Mouse (Mus musculus): ENCODE results near the gene Ptpra. TPM values are rescaled to one million over a fixed set of nuclear protein-coding genes. Genes with fewer than 3 reads are reported as not detected.

Gene Ptpra
- polyA plus RNA-seq (2016; fragmentation: Nextera tagmentation; extraction: Ambion mirVana): 81.1 and 82.7 TPM in 2 replicates

DNA sequence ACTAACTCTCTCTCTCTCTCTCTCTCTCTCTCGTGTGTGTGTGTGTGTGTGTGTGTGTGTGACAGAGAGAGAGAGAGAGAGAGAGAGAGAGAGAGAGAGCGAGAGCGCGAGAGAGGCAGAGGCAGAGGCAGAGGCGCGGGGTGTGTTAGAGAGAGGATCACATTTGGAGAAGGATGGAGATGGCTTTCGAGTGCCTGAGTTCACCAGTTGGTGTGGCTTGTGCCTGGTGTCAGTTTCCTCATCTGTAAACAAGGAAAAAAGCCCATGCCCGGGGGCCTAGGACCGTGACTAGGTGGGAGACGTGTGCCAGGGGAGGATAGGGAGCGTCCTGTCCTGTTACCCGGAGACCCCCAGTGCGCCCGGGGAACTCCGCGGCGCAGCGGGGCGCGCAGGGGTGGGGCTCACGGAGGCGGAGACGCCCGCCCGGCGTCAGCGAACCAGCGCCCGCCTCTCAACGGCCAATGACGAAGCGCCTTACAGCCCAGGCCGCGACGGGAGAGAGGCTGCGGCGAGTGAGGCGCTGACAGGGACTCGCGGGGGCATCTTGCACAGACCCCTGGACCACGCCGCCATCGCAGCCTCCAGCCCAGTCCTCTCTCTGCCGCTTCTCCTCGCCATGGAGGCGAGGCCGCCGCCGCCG is at the start of gene Ptpra:
Gene Ptpra, plus strand, starts transcription at position 485 of the 640 bp plus-strand sequence.
- under 1% methylated on average over 50 of the region's 50 CpGs for WGBS
- H3K27ac ChIP-seq (replicated peaks): peak within 1 kb of the TSS; percentile 92
- peak; percentile 94 for DNase-seq (ENCODE audit: low spot score)

GRCm38 (mm10) chr2:130401891-130402290 is 48.2 kb upstream of the Ptpra start:
- H3K36me3 ChIP-seq (replicated peaks): no peaks in the 10 kb centered on the region
- 83% methylated on average over 4 of the region's 4 CpGs for WGBS
- peaks cover 37% of the 10 kb centered on the region for H3K27me3 ChIP-seq (replicated peaks; ENCODE audit: low read depth, poor library complexity, severe bottlenecking)
- H3K27ac ChIP-seq (replicated peaks): no peak overlapping the region
- H3K4me1 ChIP-seq: peaks cover 30% of the 10 kb centered on the region
- no peak for DNase-seq (ENCODE audit: low spot score)
- H3K9me3 ChIP-seq: no peaks in the 10 kb centered on the region
- H3K4me3 ChIP-seq: no peak overlapping the region

More for the DNA sequence above, at the start of gene Ptpra:
- Histone ChIP-seq H3K36me3 (replicated peaks) (peaks cover 6% of the 10 kb centered on the region), H3K27me3 (replicated peaks; ENCODE audit: low read depth, poor library complexity, severe bottlenecking) (peaks cover 25% of the 10 kb centered on the region), H3K4me3 (peak within 1 kb of the TSS; percentile 95), H3K4me1 (peaks cover 28% of the 10 kb centered on the region), H3K9me3 (no peaks in the 10 kb centered on the region)

GRCm38 (mm10) chr2:130404939-130405338 is 45.1 kb upstream of the Ptpra start, which contains the start of the genes Gm28372 and 1700020A23Rik:
Gene Gm28372 (plus strand): TSS chr2:130405239.
Gene 1700020A23Rik (plus strand): TSS chr2:130405259.
- WGBS: 93% methylated on average over 1 of the region's 1 CpGs
- Histone ChIP-seq H3K4me3 (no peak within 1 kb of the TSS), H3K9me3 (no peaks in the 10 kb centered on the region), H3K36me3 (replicated peaks) (no peaks in the 10 kb centered on the region), H3K4me1 (peaks cover 42% of the 10 kb centered on the region), H3K27ac (replicated peaks) (no peak within 1 kb of the TSS), H3K27me3 (replicated peaks; ENCODE audit: low read depth, poor library complexity, severe bottlenecking) (0 out of 2 replicates have a peak, but pooled peaks cover 22% of the 10 kb centered on the region)
- DNase-seq (ENCODE audit: low spot score): no peak

DNA sequence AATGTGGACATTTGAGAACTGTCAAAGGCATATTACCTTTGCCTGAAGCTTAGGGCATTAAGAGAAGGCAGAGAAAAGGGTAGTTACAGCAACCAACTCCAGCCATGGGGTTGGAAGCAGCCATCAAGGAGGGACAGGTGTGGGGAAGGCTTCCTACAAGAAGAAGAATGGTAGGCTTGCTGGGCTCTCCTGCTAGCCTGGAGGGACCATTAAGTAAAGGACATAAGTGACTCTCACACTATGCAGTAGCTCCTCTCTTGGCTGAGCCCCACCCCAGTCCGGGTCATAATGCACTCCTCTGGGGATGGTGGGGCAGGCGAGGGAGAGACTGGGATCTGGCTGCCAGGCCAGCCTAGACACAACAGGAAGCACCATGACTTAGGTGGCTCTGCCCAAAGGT is 43.9 kb upstream of the Ptpra start, which contains the start of gene Tmem239:
Gene Tmem239, plus strand, starts transcription at position 301 of the 400 bp plus-strand sequence.
- H3K27ac ChIP-seq (replicated peaks): no peak within 1 kb of the TSS
- 0 out of 2 replicates have a peak, but pooled peaks cover 19% of the 10 kb centered on the region for H3K27me3 ChIP-seq (replicated peaks; ENCODE audit: low read depth, poor library complexity, severe bottlenecking)
- H3K4me3 ChIP-seq: no peak within 1 kb of the TSS
- peaks cover 35% of the 10 kb centered on the region for H3K4me1 ChIP-seq
- H3K9me3 ChIP-seq: no peaks in the 10 kb centered on the region
- WGBS: 74% methylated on average over 2 of the region's 2 CpGs
- no peak for DNase-seq (ENCODE audit: low spot score)
- H3K36me3 ChIP-seq (replicated peaks): no peaks in the 10 kb centered on the region

- Histone ChIP-seq H3K27ac (replicated peaks) (peak overlapping the region; percentile 31; the same call in 1 of the 2 replicates), H3K4me3 (no peak overlapping the region), H3K36me3 (replicated peaks) (no peaks in the 10 kb centered on the region), H3K9me3 (no peaks in the 10 kb centered on the region), H3K27me3 (replicated peaks; ENCODE audit: low read depth, poor library complexity, severe bottlenecking) (0 out of 2 replicates have a peak, but pooled peaks cover 19% of the 10 kb centered on the region), H3K4me1 (peaks cover 40% of the 10 kb centered on the region)
- 11% methylated on average over 6 of the region's 6 CpGs for WGBS
- DNase-seq (ENCODE audit: low spot score): peak; percentile 84
Observed at GRCm38 (mm10) chr2:130408194-130408593, 41.9 kb upstream of the Ptpra start.

- WGBS: 37% methylated on average over 16 of the region's 16 CpGs
- Histone ChIP-seq H3K27me3 (replicated peaks; ENCODE audit: low read depth, poor library complexity, severe bottlenecking) (0 out of 2 replicates have a peak, but pooled peaks cover 4% of the 10 kb centered on the region), H3K4me1 (peaks cover 37% of the 10 kb centered on the region), H3K27ac (replicated peaks) (no peak overlapping the region), H3K9me3 (no peaks in the 10 kb centered on the region), H3K36me3 (replicated peaks) (no peaks in the 10 kb centered on the region), H3K4me3 (no peak overlapping the region)
- DNase-seq (ENCODE audit: low spot score): peak; percentile 91
Observed at GRCm38 (mm10) chr2:130411558-130412495, 38.3 kb upstream of the Ptpra start.

DNA sequence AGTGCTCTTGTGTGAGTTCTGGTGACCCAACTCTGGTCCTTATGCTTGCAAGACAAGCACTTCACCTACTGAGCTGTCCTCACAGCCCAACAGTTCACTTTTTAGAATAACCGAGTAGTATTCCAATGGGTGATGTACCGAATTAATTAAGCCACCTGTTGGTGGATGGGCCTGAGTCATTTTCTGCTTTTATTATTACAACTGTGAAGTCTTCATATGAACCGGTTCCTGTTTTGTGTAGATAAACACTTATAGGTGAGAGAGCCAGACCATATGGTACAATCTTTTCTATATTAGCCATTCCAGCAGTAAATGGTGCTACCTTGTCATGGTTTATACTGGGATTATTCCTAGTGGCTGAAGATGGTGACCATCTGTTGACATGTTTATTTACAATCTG is 37.3 kb upstream of the Ptpra start:
- Histone ChIP-seq H3K4me1 (peaks cover 28% of the 10 kb centered on the region), H3K4me3 (no peak overlapping the region), H3K27ac (replicated peaks) (no peak overlapping the region), H3K9me3 (no peaks in the 10 kb centered on the region), H3K36me3 (replicated peaks) (no peaks in the 10 kb centered on the region; the same call in 1 of the 2 replicates), H3K27me3 (replicated peaks; ENCODE audit: low read depth, poor library complexity, severe bottlenecking) (no peaks in the 10 kb centered on the region)
- no peak for DNase-seq (ENCODE audit: low spot score)
- 82% methylated on average over 3 of the region's 3 CpGs for WGBS

- no peak for DNase-seq (ENCODE audit: low spot score)
- Histone ChIP-seq H3K27me3 (replicated peaks; ENCODE audit: low read depth, poor library complexity, severe bottlenecking) (no peaks in the 10 kb centered on the region), H3K9me3 (no peaks in the 10 kb centered on the region), H3K4me3 (no peak overlapping the region), H3K36me3 (replicated peaks) (peaks cover 11% of the 10 kb centered on the region), H3K27ac (replicated peaks) (no peak overlapping the region), H3K4me1 (peaks cover 13% of the 10 kb centered on the region)
- 75% methylated on average over 6 of the region's 6 CpGs for WGBS
Observed at GRCm38 (mm10) chr2:130414094-130414856, 35.8 kb upstream of the Ptpra start.

- Histone ChIP-seq H3K4me3 (0 out of 2 replicates have a peak overlapping the region, but pooled peaks have one; percentile 5), H3K27me3 (replicated peaks; ENCODE audit: low read depth, poor library complexity, severe bottlenecking) (no peaks in the 10 kb centered on the region), H3K9me3 (no peaks in the 10 kb centered on the region), H3K36me3 (replicated peaks) (peaks cover 48% of the 10 kb centered on the region), H3K4me1 (peaks cover 30% of the 10 kb centered on the region), H3K27ac (replicated peaks) (no peak overlapping the region)
- no peak for DNase-seq (ENCODE audit: low spot score)
- 96% methylated on average over 26 of the region's 26 CpGs for WGBS
Observed at GRCm38 (mm10) chr2:130421781-130422620, 28.1 kb upstream of the Ptpra start.

DNA sequence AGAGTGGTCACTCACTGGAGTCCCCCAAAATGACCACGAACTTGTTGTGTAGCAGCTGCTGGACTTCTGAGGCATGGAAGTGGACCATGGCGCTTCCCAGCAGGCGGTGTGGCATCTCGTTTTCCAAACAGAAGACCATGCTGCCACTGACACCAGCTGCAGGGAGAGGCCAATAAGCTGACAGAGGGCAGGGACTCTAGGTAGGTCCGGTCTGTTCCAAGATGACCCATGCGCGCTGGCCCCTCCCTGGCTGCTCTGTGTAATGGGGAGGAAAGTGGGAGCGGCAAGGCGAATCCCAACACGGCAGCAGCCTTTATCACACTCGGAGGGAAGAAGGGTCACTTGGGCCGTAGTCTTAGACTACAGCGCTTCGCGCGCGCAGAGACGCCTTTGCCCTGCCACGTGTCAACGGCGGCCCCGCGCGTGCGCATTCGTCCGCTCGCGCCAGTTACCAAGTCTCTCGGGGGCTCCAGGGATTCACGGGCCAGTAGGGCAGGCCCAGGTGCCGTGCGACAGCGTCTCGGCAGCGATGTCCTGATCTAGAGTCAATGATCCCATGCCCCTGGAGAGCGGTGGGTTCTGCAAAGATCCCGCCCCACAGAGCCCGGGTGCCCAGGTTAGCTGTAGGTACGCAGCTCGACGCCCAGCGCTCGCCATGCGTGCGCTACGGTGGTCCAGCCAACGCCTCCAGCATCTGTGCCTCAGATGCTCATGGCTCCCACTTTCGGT is 26.5 kb upstream of the Ptpra start:
- H3K4me3 ChIP-seq: peak overlapping the region; percentile 78
- peak overlapping the region; percentile 96 for H3K27ac ChIP-seq (replicated peaks)
- DNase-seq (ENCODE audit: low spot score): peak; percentile 87
- no peaks in the 10 kb centered on the region for H3K27me3 ChIP-seq (replicated peaks; ENCODE audit: low read depth, poor library complexity, severe bottlenecking)
- H3K36me3 ChIP-seq (replicated peaks): peaks cover 54% of the 10 kb centered on the region
- H3K4me1 ChIP-seq: peaks cover 30% of the 10 kb centered on the region
- H3K9me3 ChIP-seq: no peaks in the 10 kb centered on the region
- WGBS: 19% methylated on average over 49 of the region's 49 CpGs
